Mouse (Mus musculus) c-Kit-positive CD71-negative TER-119-negative erythroid progenitor cells, embryonic 14.5 days (primary cell): ENCODE data around the gene 1700025F22Rik.
"Not testable (repeated sequence)": the region's sequence is repeated elsewhere in the genome, so short reads cannot be mapped to it uniquely, and the experiment has no call there.

Experiments
- DNase-seq: peaks from one replicate; pipeline ENCODE4 v3.0.0-alpha.2; 2013; ENCODE audit warnings: low read depth

1700025F22Rik gene

GRCm38 (mm10) chr19:11165172-11165571, at the start of gene 1700025F22Rik:
Gene 1700025F22Rik (minus strand): TSS chr19:11165320.
- peak; percentile 9 for DNase-seq

- DNase-seq, result no peak
Observed at GRCm38 (mm10) chr19:11196546-11196945, 31.4 kb upstream of the 1700025F22Rik start, which contains the start of gene Ms4a13. Gene Ms4a13 (minus strand): TSS chr19:11196737.

GRCm38 (mm10) chr19:11192552-11192951, 27.4 kb upstream of the 1700025F22Rik start:
- no peak for DNase-seq

GRCm38 (mm10) chr19:11184121-11184520, 19.0 kb upstream of the 1700025F22Rik start:
- DNase-seq, result peak; percentile 24

GRCm38 (mm10) chr19:11177464-11177863, 12.3 kb upstream of the 1700025F22Rik start:
- DNase-seq, result no peak

- not testable (repeated sequence) for DNase-seq
Observed at GRCm38 (mm10) chr19:11157890-11158289, 7.2 kb downstream of the 1700025F22Rik start.

GRCm38 (mm10) chr19:11135336-11135735, 29.8 kb downstream of the 1700025F22Rik start:
- no peak for DNase-seq

- DNase-seq, result no peak
Observed at GRCm38 (mm10) chr19:11134852-11135251, 30.3 kb downstream of the 1700025F22Rik start.

- DNase-seq, result not testable (repeated sequence)
Observed at GRCm38 (mm10) chr19:11130776-11131175, 34.3 kb downstream of the 1700025F22Rik start, which contains the start of gene 1700017D01Rik. Gene 1700017D01Rik (minus strand): TSS chr19:11130876.

- no peak for DNase-seq
Observed at GRCm38 (mm10) chr19:11129702-11130101, 35.4 kb downstream of the 1700025F22Rik start.

- DNase-seq, result not testable (repeated sequence)
Observed at GRCm38 (mm10) chr19:11121016-11121420, 44.1 kb downstream of the 1700025F22Rik start.

- DNase-seq, result no peak
Observed at GRCm38 (mm10) chr19:11119338-11119737, 45.8 kb downstream of the 1700025F22Rik start.

- DNase-seq, result no peak
Observed at GRCm38 (mm10) chr19:11107746-11108145, 57.4 kb downstream of the 1700025F22Rik start.

GRCm38 (mm10) chr19:11101880-11102279, 63.2 kb downstream of the 1700025F22Rik start:
- DNase-seq, result no peak

- DNase-seq, result no peak
Observed at GRCm38 (mm10) chr19:11098401-11098800, 66.7 kb downstream of the 1700025F22Rik start.

GRCm38 (mm10) chr19:11092131-11092530, 73.0 kb downstream of the 1700025F22Rik start:
- not testable (repeated sequence) for DNase-seq
